Mouse (Mus musculus): ENCODE measurements at regions not wholly inside any gene's neighbourhood (a gene's known extent, or its start where the extent isn't known, plus 50 kb on each side); places are given as distances from the start of the nearest gene placed in this dataset.

- no peaks in the 10 kb centered on the region for H3K4me1 ChIP-seq (ENCODE audit: insufficient read depth, low read length)
- H3K4me2 ChIP-seq (replicated peaks; ENCODE audit: low read depth, low read length) = no peak overlapping the region
- H3K27ac ChIP-seq (ENCODE audit: low read length) = no peak overlapping the region
- no peak overlapping the region for H3K9ac ChIP-seq (replicated peaks; ENCODE audit: low read length)
- H3K27me3 ChIP-seq (ENCODE audit: insufficient read depth, low read length) = no peaks in the 10 kb centered on the region
- no peak overlapping the region for H3K4me3 ChIP-seq (ENCODE audit: low read length)
- no peaks in the 10 kb centered on the region for H3K9me3 ChIP-seq (ENCODE audit: low read length)
- no peaks in the 10 kb centered on the region for H3K36me3 ChIP-seq (ENCODE audit: insufficient read depth, low read length)
- 45% methylated on average over 8 of the region's 8 CpGs for WGBS
- ATAC-seq (ENCODE audit: low FRiP score, low TSS enrichment) = no peak
These were observed 116.2 kb downstream of the Kdr start for GRCm38 (mm10) chr5:75861916-75862629.

GRCm38 (mm10) chr5:75859316-75859836 is 118.9 kb downstream of the Kdr start:
- Histone ChIP-seq H3K36me3 (ENCODE audit: insufficient read depth, low read length) (no peaks in the 10 kb centered on the region), H3K9me3 (ENCODE audit: low read length) (no peaks in the 10 kb centered on the region), H3K27me3 (ENCODE audit: insufficient read depth, low read length) (no peaks in the 10 kb centered on the region), H3K4me3 (ENCODE audit: low read length) (no peak overlapping the region), H3K4me1 (ENCODE audit: insufficient read depth, low read length) (no peaks in the 10 kb centered on the region), H3K27ac (ENCODE audit: low read length) (no peak overlapping the region), H3K4me2 (replicated peaks; ENCODE audit: low read depth, low read length) (no peak overlapping the region), H3K9ac (replicated peaks; ENCODE audit: low read length) (no peak overlapping the region)
- 87% methylated on average over 8 of the region's 8 CpGs for WGBS
- ATAC-seq (ENCODE audit: low FRiP score, low TSS enrichment) = no peak

GRCm38 (mm10) chr5:75850855-75851254 is 127.4 kb downstream of the Kdr start:
- 63% methylated on average over 4 of the region's 4 CpGs for WGBS
- Histone ChIP-seq H3K4me3 (ENCODE audit: low read length) (no peak overlapping the region), H3K4me2 (replicated peaks; ENCODE audit: low read depth, low read length) (no peak overlapping the region)

GRCm38 (mm10) chr5:75847966-75848365 is 130.3 kb downstream of the Kdr start:
- no peak overlapping the region for H3K9ac ChIP-seq (replicated peaks; ENCODE audit: low read length)
- no peak overlapping the region for H3K4me3 ChIP-seq (ENCODE audit: low read length)
- H3K4me2 ChIP-seq (replicated peaks; ENCODE audit: low read depth, low read length) = no peak overlapping the region
- no peak for ATAC-seq (ENCODE audit: low FRiP score, low TSS enrichment)
- no peaks in the 10 kb centered on the region for H3K9me3 ChIP-seq (ENCODE audit: low read length)
- 89% methylated on average over 6 of the region's 6 CpGs for WGBS
- H3K27ac ChIP-seq (ENCODE audit: low read length) = no peak overlapping the region
- no peaks in the 10 kb centered on the region for H3K27me3 ChIP-seq (ENCODE audit: insufficient read depth, low read length)
- H3K36me3 ChIP-seq (ENCODE audit: insufficient read depth, low read length) = no peaks in the 10 kb centered on the region
- H3K4me1 ChIP-seq (ENCODE audit: insufficient read depth, low read length) = no peaks in the 10 kb centered on the region

More at GRCm38 (mm10) chr5:75850855-75851254, 127.4 kb downstream of the Kdr start:
- Histone ChIP-seq H3K9me3 (ENCODE audit: low read length) (no peaks in the 10 kb centered on the region), H3K4me1 (ENCODE audit: insufficient read depth, low read length) (no peaks in the 10 kb centered on the region), H3K36me3 (ENCODE audit: insufficient read depth, low read length) (no peaks in the 10 kb centered on the region), H3K27ac (ENCODE audit: low read length) (no peak overlapping the region), H3K9ac (replicated peaks; ENCODE audit: low read length) (no peak overlapping the region), H3K27me3 (ENCODE audit: insufficient read depth, low read length) (no peaks in the 10 kb centered on the region)
- ATAC-seq (ENCODE audit: low FRiP score, low TSS enrichment) = no peak

- Histone ChIP-seq H3K27ac (ENCODE audit: low read length) (no peak overlapping the region), H3K4me1 (ENCODE audit: insufficient read depth, low read length) (no peaks in the 10 kb centered on the region), H3K4me3 (ENCODE audit: low read length) (no peak overlapping the region), H3K9me3 (ENCODE audit: low read length) (no peaks in the 10 kb centered on the region), H3K4me2 (replicated peaks; ENCODE audit: low read depth, low read length) (no peak overlapping the region), H3K9ac (replicated peaks; ENCODE audit: low read length) (no peak overlapping the region), H3K36me3 (ENCODE audit: insufficient read depth, low read length) (no peaks in the 10 kb centered on the region), H3K27me3 (ENCODE audit: insufficient read depth, low read length) (no peaks in the 10 kb centered on the region)
- no peak for ATAC-seq (ENCODE audit: low FRiP score, low TSS enrichment)
- 84% methylated on average over 3 of the region's 3 CpGs for WGBS
These were observed 130.9 kb downstream of the Kdr start for GRCm38 (mm10) chr5:75847341-75847740.

GRCm38 (mm10) chr5:75846016-75846415 is 132.2 kb downstream of the Kdr start:
- Histone ChIP-seq H3K4me1 (ENCODE audit: insufficient read depth, low read length) (no peaks in the 10 kb centered on the region), H3K27ac (ENCODE audit: low read length) (no peak overlapping the region), H3K4me3 (ENCODE audit: low read length) (no peak overlapping the region), H3K9ac (replicated peaks; ENCODE audit: low read length) (no peak overlapping the region), H3K27me3 (ENCODE audit: insufficient read depth, low read length) (no peaks in the 10 kb centered on the region), H3K4me2 (replicated peaks; ENCODE audit: low read depth, low read length) (no peak overlapping the region), H3K36me3 (ENCODE audit: insufficient read depth, low read length) (no peaks in the 10 kb centered on the region), H3K9me3 (ENCODE audit: low read length) (no peaks in the 10 kb centered on the region)
- ATAC-seq (ENCODE audit: low FRiP score, low TSS enrichment) = no peak
- WGBS = 82% methylated on average over 3 of the region's 3 CpGs

GRCm38 (mm10) chr5:75843807-75844206 is 134.5 kb downstream of the Kdr start:
- H3K27ac ChIP-seq (ENCODE audit: low read length) = no peak overlapping the region
- ATAC-seq (ENCODE audit: low FRiP score, low TSS enrichment) = no peak
- H3K27me3 ChIP-seq (ENCODE audit: insufficient read depth, low read length) = no peaks in the 10 kb centered on the region
- H3K4me1 ChIP-seq (ENCODE audit: insufficient read depth, low read length) = no peaks in the 10 kb centered on the region
- H3K4me2 ChIP-seq (replicated peaks; ENCODE audit: low read depth, low read length) = no peak overlapping the region
- WGBS = 66% methylated on average over 3 of the region's 3 CpGs
- H3K4me3 ChIP-seq (ENCODE audit: low read length) = no peak overlapping the region
- H3K9me3 ChIP-seq (ENCODE audit: low read length) = no peaks in the 10 kb centered on the region
- H3K9ac ChIP-seq (replicated peaks; ENCODE audit: low read length) = no peak overlapping the region
- no peaks in the 10 kb centered on the region for H3K36me3 ChIP-seq (ENCODE audit: insufficient read depth, low read length)

- ATAC-seq (ENCODE audit: low FRiP score, low TSS enrichment) = no peak
- H3K4me1 ChIP-seq (ENCODE audit: insufficient read depth, low read length) = 0 out of 2 replicates have a peak, but pooled peaks cover 4% of the 10 kb centered on the region
- H3K27ac ChIP-seq (ENCODE audit: low read length) = no peak overlapping the region
- H3K9ac ChIP-seq (replicated peaks; ENCODE audit: low read length) = no peak overlapping the region
- H3K4me2 ChIP-seq (replicated peaks; ENCODE audit: low read depth, low read length) = no peak overlapping the region
- H3K27me3 ChIP-seq (ENCODE audit: insufficient read depth, low read length) = no peaks in the 10 kb centered on the region
- WGBS = 80% methylated on average over 7 of the region's 7 CpGs
- H3K4me3 ChIP-seq (ENCODE audit: low read length) = no peak overlapping the region
- H3K36me3 ChIP-seq (ENCODE audit: insufficient read depth, low read length) = no peaks in the 10 kb centered on the region
- H3K9me3 ChIP-seq (ENCODE audit: low read length) = no peaks in the 10 kb centered on the region
These were observed 137.8 kb downstream of the Kdr start for GRCm38 (mm10) chr5:75840421-75840820.

- Histone ChIP-seq H3K9ac (replicated peaks; ENCODE audit: low read length) (no peak overlapping the region; the same call in 1 of the 2 replicates), H3K4me1 (ENCODE audit: insufficient read depth, low read length) (peaks cover 10% of the 10 kb centered on the region), H3K4me3 (ENCODE audit: low read length) (peak overlapping the region; percentile 27), H3K36me3 (ENCODE audit: insufficient read depth, low read length) (no peaks in the 10 kb centered on the region), H3K27ac (ENCODE audit: low read length) (peak overlapping the region; percentile 77), H3K9me3 (ENCODE audit: low read length) (no peaks in the 10 kb centered on the region), H3K27me3 (ENCODE audit: insufficient read depth, low read length) (no peaks in the 10 kb centered on the region), H3K4me2 (replicated peaks; ENCODE audit: low read depth, low read length) (peak overlapping the region; percentile 48)
- peak; percentile 89 for ATAC-seq (ENCODE audit: low FRiP score, low TSS enrichment)
- 21% methylated on average over 20 of the region's 20 CpGs for WGBS
These were observed 142.7 kb downstream of the Kdr start for GRCm38 (mm10) chr5:75835556-75835961.

GRCm38 (mm10) chr5:75834766-75835555 is 143.3 kb downstream of the Kdr start:
- Histone ChIP-seq H3K27ac (ENCODE audit: low read length) (peak overlapping the region; percentile 77), H3K9me3 (ENCODE audit: low read length) (no peaks in the 10 kb centered on the region), H3K4me1 (ENCODE audit: insufficient read depth, low read length) (peaks cover 16% of the 10 kb centered on the region), H3K27me3 (ENCODE audit: insufficient read depth, low read length) (no peaks in the 10 kb centered on the region), H3K4me3 (ENCODE audit: low read length) (peak overlapping the region; percentile 27), H3K36me3 (ENCODE audit: insufficient read depth, low read length) (no peaks in the 10 kb centered on the region), H3K4me2 (replicated peaks; ENCODE audit: low read depth, low read length) (peak overlapping the region; percentile 48), H3K9ac (replicated peaks; ENCODE audit: low read length) (no peak overlapping the region; the same call in 1 of the 2 replicates)
- 34% methylated on average over 17 of the region's 17 CpGs for WGBS
- peak; percentile 52; the same call in 1 of the 2 replicates for ATAC-seq (ENCODE audit: low FRiP score, low TSS enrichment)
